Mouse (Mus musculus) hindbrain, postnatal 0 days (tissue): ENCODE data around the gene Gys1. TPM values are rescaled to one million over a fixed set of nuclear protein-coding genes. Genes with fewer than 3 reads are reported as not detected.
"Not testable (repeated sequence)": the region's sequence is repeated elsewhere in the genome, so short reads cannot be mapped to it uniquely, and the experiment has no call there.

Source experiments
- ATAC-seq: fragments of 200-750 bp; cut with Nextera tagmentation; 2 replicates; pipeline ENCODE4 v1.8.0; 2017; ENCODE audit warnings: mild to moderate bottlenecking, moderate TSS enrichment, moderate library complexity
- DNase-seq: peaks from one replicate; pipeline ENCODE4 v3.0.0-alpha.2; 2015; ENCODE audit warnings: low spot score
- H3K27ac ChIP-seq: fragments of 300-500 bp; sonication (generic); 2 replicates; pipeline ENCODE4 v1.5.1; 2014; ENCODE audit warnings: mild to moderate bottlenecking
- H3K27me3 ChIP-seq: fragments of 300-500 bp; sonication (generic); 2 replicates; pipeline ENCODE4 v1.6.1; 2014; ENCODE audit warnings: low read length, mixed read lengths; ENCODE audit not compliant: insufficient read depth
- H3K36me3 ChIP-seq: fragments of 300-500 bp; sonication (generic); 2 replicates; pipeline ENCODE4 v1.6.1; 2014; ENCODE audit warnings: low read length, mixed read lengths; ENCODE audit not compliant: insufficient read depth
- H3K4me1 ChIP-seq: fragments of 300-500 bp; sonication (generic); 2 replicates; pipeline ENCODE4 v1.6.1; 2014; ENCODE audit warnings: antibody characterized with exemption, low read length, mixed read lengths; ENCODE audit not compliant: insufficient read depth
- H3K4me2 ChIP-seq: fragments of 300-500 bp; sonication (generic); 2 replicates; pipeline ENCODE4 v1.6.1; 2014; ENCODE audit warnings: low read depth, mild to moderate bottlenecking, low read length, moderate library complexity, mixed read lengths
- H3K4me3 ChIP-seq: fragments of 300-500 bp; sonication (generic); 2 replicates; pipeline ENCODE4 v1.5.1; 2014; ENCODE audit warnings: low read length
- H3K9ac ChIP-seq: fragments of 300-500 bp; sonication (generic); replicated peaks from 2 replicates; pipeline ENCODE4 v1.6.1; 2014; ENCODE audit warnings: mild to moderate bottlenecking, low read length, moderate library complexity, mixed read lengths
- H3K9me3 ChIP-seq: fragments of 300-500 bp; sonication (generic); 2 replicates; pipeline ENCODE4 v1.6.1; 2016; ENCODE audit warnings: low read length, mixed read lengths
- CTCF ChIP-seq: IDR thresholded peaks from 2 replicates; pipeline ENCODE4 v1.5.1; 2016; ENCODE audit warnings: antibody characterized with exemption, control low read depth, low read depth
- WGBS: fragments of 180-500 bp; shearing (Covaris S2); extraction: QIAGEN DNeasy Blood & Tissue Kit; methylation state at CpG from one replicate; pipeline ENCODE4 v1.1.7; 2014; 5-methylcytosine and 5-hydroxymethylcytosine counted together
- polyA plus RNA-seq: library from polyadenylated mRNA; unstranded; fragments of >200 nt; fragmentation: Nextera tagmentation; extraction: Ambion mirVana; gene quantifications from 2 replicates; pipeline ENCODE4 v1.2.1, GENCODE M21; 2015
- total RNA-seq: library from RNA; depleted of rRNA; stranded (reverse); fragments of >200 nt; gene quantifications from 2 replicates; pipeline ENCODE4 v1.2.3, GENCODE M21; 2014

The Gys1 gene
- total and polyA plus RNA-seq, 2 experiments from 2014 or later: 16.4 to 22.4 TPM

DNA sequence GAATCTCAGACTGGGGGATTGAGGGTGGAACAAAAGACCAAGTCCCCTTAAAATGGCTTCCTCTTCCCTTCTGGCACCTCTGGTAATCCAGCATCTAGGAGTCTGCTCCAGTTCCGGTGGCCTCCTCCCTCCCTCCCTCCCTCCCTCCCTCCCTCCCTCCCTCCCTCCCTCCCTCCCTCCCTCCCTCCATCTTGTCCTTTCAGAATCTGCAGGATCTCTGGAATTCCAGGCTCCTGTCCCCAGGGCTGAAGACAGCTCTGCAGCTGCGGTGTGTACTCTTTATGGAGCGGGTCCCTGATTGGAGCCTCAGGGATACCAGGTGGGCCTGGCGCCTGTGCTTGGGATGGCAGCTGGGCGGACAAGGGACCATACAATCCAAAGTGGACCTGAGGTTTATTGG, 26.7 kb downstream of the Gys1 start:
- Histone ChIP-seq H3K4me1 (peaks cover 27% of the 10 kb centered on the region), H3K4me2 (no peak overlapping the region), H3K9ac (no peak overlapping the region), H3K9me3 (no peaks in the 10 kb centered on the region), H3K4me3 (no peak overlapping the region), H3K27me3 (no peaks in the 10 kb centered on the region), H3K27ac (peak overlapping the region; percentile 87), H3K36me3 (peaks cover 13% of the 10 kb centered on the region)
- DNase-seq (peak; percentile 14), ATAC-seq (no peak)
- TF ChIP-seq CTCF: no peak
- 55% methylated on average over 4 of the region's 5 CpGs for WGBS

DNA sequence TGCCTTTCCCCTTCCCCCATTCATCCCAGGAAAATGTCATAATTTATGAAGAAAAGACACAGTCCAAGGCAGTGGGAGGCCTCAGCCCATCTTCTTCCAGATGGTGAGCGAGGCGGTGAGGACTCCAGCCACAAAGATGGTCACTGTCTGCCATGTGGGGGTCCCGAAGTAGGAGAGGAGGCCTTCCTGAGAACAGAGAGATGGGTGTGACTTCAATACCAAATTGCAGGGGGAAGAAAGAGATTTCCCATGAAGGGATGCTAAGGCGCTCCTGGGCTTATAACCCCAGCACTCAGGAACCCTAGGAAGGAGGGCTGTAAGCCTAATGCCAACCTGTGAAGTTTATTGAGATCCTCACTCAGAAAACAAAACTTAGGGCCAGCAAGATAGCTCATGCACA, 27.1 kb downstream of the Gys1 start:
- H3K9me3 ChIP-seq: no peaks in the 10 kb centered on the region
- H3K4me1 ChIP-seq: peaks cover 26% of the 10 kb centered on the region
- H3K27me3 ChIP-seq: no peaks in the 10 kb centered on the region
- no peak overlapping the region for H3K4me3 ChIP-seq
- H3K27ac ChIP-seq: peak overlapping the region; percentile 38; the same call in 1 of the 2 replicates
- WGBS: 86% methylated on average over 4 of the region's 4 CpGs
- DNase-seq (no peak), ATAC-seq (no peak)
- peaks cover 13% of the 10 kb centered on the region for H3K36me3 ChIP-seq
- no peak overlapping the region for H3K9ac ChIP-seq
- H3K4me2 ChIP-seq: no peak overlapping the region
- no peak for TF ChIP-seq CTCF

DNA sequence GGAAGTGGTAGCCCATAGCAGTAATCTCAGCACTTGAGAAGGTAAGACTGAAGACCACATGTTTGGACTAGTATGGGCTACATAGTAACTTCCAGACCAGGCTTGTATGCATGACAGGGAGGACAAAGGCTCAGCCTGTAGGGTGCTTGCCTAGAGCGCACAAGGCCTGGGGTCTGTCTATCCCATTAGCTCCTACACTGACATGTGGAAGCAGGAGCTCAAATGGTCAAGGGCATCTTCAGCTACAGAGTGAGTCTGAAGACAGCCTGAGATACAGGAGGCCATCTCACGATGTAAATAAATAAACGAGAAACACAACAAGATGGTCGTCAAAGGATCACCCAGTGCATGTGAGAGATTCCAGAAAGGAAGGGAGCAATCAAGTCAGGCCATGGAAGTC, 27.7 kb downstream of the Gys1 start:
- Histone ChIP-seq H3K4me3 (no peak overlapping the region), H3K36me3 (peaks cover 13% of the 10 kb centered on the region), H3K27me3 (no peaks in the 10 kb centered on the region), H3K9ac (no peak overlapping the region), H3K9me3 (no peaks in the 10 kb centered on the region), H3K4me2 (no peak overlapping the region), H3K4me1 (peaks cover 21% of the 10 kb centered on the region), H3K27ac (no peak overlapping the region)
- WGBS: 87% methylated on average over 4 of the region's 4 CpGs
- DNase-seq: no peak
- no peak for ATAC-seq
- TF ChIP-seq CTCF: no peak

DNA sequence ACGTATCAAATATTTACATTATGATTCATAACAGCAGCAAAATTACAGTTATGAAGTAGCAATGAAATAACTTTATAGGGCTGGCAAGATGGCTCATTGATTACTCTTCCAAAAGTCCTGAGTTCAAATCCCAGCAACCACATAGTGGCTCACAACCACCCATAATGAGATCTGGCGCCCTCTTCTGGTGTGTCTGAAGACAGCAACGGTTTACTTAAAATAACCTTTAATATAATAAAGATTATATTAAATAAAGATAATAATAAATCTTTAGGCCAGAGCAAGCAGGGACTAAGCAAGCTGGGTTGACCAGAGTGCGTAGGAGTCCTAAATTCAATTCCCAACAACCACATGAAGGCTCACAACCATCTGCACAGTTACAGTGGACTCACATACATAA, 28.2 kb downstream of the Gys1 start:
- H3K27ac ChIP-seq, H3K9me3 ChIP-seq, H3K4me2 ChIP-seq, DNase-seq, H3K9ac ChIP-seq, ATAC-seq, H3K27me3 ChIP-seq, H3K4me3 ChIP-seq: not testable (repeated sequence)
- Histone ChIP-seq H3K36me3 (peaks cover 13% of the 10 kb centered on the region), H3K4me1 (peaks cover 17% of the 10 kb centered on the region)
- TF ChIP-seq CTCF: peak; percentile 35; the same call in 1 of the 2 replicates
- 80% methylated on average over 4 of the region's 4 CpGs for WGBS

DNA sequence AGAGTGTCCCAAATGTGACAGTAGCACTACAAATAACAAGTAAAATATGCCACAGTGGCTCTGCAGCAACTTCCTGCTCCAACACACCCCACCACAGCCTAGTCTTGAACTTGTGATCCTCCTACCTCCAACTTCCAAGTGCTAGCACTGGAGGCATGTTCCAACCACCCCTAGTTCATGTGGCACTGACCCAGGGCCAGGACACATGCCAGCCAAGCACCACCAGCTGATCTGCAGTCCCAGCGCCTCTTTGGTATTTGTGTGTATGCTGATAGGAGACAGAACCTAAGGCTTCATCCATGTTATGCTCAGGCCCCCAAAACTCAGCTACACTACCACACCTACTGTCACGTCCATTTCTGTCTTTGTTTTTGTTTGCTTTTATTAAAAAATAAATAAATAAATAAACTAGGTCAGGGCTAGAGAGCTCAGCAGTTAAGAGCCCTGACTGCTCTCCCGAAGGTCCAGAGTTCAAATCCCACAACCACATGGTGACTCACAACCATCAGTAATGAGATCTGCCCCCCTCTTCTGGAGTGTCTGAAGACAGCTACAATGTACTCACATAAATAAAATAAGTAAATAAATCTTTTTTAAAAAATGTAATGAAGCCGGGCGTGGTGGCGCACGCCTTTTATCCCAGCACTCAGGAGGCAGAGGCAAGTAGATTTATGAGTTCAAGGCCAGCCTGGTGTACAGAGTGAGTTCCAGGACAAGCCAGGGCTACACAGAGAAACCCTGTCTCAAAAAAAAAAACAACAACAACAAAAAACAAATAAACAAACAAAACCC, 29.5 kb downstream of the Gys1 start:
- Histone ChIP-seq H3K4me3 (no peak overlapping the region), H3K9me3 (no peaks in the 10 kb centered on the region), H3K27ac (no peak overlapping the region), H3K4me2 (no peak overlapping the region), H3K27me3 (no peaks in the 10 kb centered on the region), H3K9ac (no peak overlapping the region), H3K36me3 (peaks cover 13% of the 10 kb centered on the region), H3K4me1 (peaks cover 17% of the 10 kb centered on the region)
- no peak for TF ChIP-seq CTCF
- DNase-seq: no peak
- ATAC-seq: no peak
- 95% methylated on average over 7 of the region's 7 CpGs for WGBS

DNA sequence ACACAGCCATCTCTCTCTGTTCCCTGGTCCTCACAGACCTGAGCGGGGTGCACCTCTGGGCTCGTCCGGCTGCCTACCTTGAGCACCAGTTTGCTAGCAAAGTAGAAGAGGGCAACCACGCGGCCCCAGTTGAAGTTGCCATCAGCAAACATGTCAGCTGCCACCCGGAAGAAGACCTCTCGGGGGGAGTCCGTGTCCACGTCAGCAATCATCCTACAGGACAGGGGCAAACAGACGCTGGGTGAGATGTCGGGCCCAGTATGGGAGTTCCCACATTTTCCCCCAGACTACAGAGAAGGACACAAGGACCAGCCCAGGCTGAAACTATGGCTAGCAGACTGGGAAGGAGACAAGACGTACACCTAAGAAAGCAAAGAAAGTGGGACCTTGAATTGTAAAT, 30.5 kb downstream of the Gys1 start:
- peak overlapping the region; percentile 81; the same call in 1 of the 2 replicates for H3K9ac ChIP-seq
- ATAC-seq (no peak), DNase-seq (no peak)
- H3K4me3 ChIP-seq: no peak overlapping the region
- no peaks in the 10 kb centered on the region for H3K9me3 ChIP-seq
- no peak for TF ChIP-seq CTCF
- no peak overlapping the region for H3K4me2 ChIP-seq
- peaks cover 15% of the 10 kb centered on the region for H3K4me1 ChIP-seq
- 94% methylated on average over 12 of the region's 12 CpGs for WGBS
- H3K36me3 ChIP-seq: peaks cover 13% of the 10 kb centered on the region
- no peak overlapping the region for H3K27ac ChIP-seq
- no peaks in the 10 kb centered on the region for H3K27me3 ChIP-seq

DNA sequence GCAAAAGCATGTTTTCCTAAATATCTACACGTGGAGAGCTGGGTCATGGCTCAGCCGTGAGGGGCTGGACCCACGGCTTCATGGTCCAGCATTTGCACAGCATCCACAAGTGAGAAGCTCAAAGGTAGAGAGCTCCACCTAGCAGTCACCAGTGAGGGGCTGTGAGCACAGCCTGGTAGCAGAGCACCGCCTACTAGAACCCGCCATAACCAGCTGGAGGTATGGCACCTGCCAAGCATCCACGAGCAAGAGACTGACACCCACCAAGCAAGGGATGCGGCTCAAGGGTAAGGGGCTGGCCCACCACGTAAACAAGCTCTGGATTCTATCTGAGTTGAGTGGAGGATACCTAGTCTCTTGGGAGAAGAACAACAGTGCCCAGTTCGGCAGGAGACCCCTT, 30.9 kb downstream of the Gys1 start:
- H3K9ac ChIP-seq: peak overlapping the region; percentile 81
- DNase-seq (no peak), ATAC-seq (no peak)

More for the DNA sequence above, 30.9 kb downstream of the Gys1 start:
- H3K4me2 ChIP-seq: peak overlapping the region; percentile 93
- 74% methylated on average over 9 of the region's 9 CpGs for WGBS
- H3K27me3 ChIP-seq: no peaks in the 10 kb centered on the region
- no peaks in the 10 kb centered on the region for H3K9me3 ChIP-seq
- 0 out of 2 replicates have a peak, but pooled peaks have one; percentile 12 for TF ChIP-seq CTCF
- H3K4me1 ChIP-seq: peaks cover 11% of the 10 kb centered on the region
- H3K4me3 ChIP-seq: peak overlapping the region; percentile 69
- H3K36me3 ChIP-seq: peaks cover 13% of the 10 kb centered on the region
- H3K27ac ChIP-seq: peak overlapping the region; percentile 76; the same call in 1 of the 2 replicates
